Mouse (Mus musculus): Measurements from ENCODE around the gene Gm10352. TPM values are rescaled to one million over a fixed set of nuclear protein-coding genes. Genes with fewer than 3 reads are reported as not detected.
"Not testable (repeated sequence)": the region's sequence is repeated elsewhere in the genome, so short reads cannot be mapped to it uniquely, and the experiment has no call there.

Gene Gm10352
- total RNA-seq (2014; rRNA removed) (not detected in 2 replicates), polyA plus RNA-seq (2015; fragmentation: Nextera tagmentation; extraction: Ambion mirVana) (0.11 TPM in 1 of 2 replicates, not detected in the other)

GRCm38 (mm10) chrY:2900689-2901088, at the start of gene Gm10352:
Gene Gm10352, plus strand, starts transcription at chrY:2900989.
- not testable (repeated sequence) for H3K27me3 ChIP-seq (ENCODE audit: insufficient read depth, low read length); H3K4me3 ChIP-seq (ENCODE audit: low read length)

GRCm38 (mm10) chrY:2932282-2932681, 31.5 kb downstream of the Gm10352 start, which contains the start of gene Gm29289:
Gene Gm29289, plus strand, starts transcription at chrY:2932582.
- not testable (repeated sequence) for H3K9ac ChIP-seq (replicated peaks; ENCODE audit: low read length); H3K4me2 ChIP-seq (ENCODE audit: low read depth, low read length); H3K9me3 ChIP-seq (ENCODE audit: low read length); DNase-seq (ENCODE audit: low spot score); H3K4me1 ChIP-seq (ENCODE audit: insufficient read depth, low read length); H3K27ac ChIP-seq; H3K36me3 ChIP-seq (ENCODE audit: insufficient read depth, low read length); H3K27me3 ChIP-seq (ENCODE audit: insufficient read depth, low read length); ATAC-seq; H3K4me3 ChIP-seq (ENCODE audit: low read length)
- no CpG with 5 or more reads among the region's 9 CpGs for WGBS

More at GRCm38 (mm10) chrY:2900689-2901088, at the start of gene Gm10352:
- DNase-seq (ENCODE audit: low spot score); H3K27ac ChIP-seq; H3K9me3 ChIP-seq (ENCODE audit: low read length); H3K4me1 ChIP-seq (ENCODE audit: insufficient read depth, low read length); ATAC-seq; H3K9ac ChIP-seq (replicated peaks; ENCODE audit: low read length); H3K4me2 ChIP-seq (ENCODE audit: low read depth, low read length); H3K36me3 ChIP-seq (ENCODE audit: insufficient read depth, low read length): not testable (repeated sequence)
- no CpG with 5 or more reads among the region's 9 CpGs for WGBS

Other genes with a start within 250 kb of the Gm10352 start
- not detected in 2 replicates for gene Sry, start 237.3 kb upstream of the Gm10352 start, total RNA-seq (2014; rRNA removed)
- gene Sry, start 237.3 kb upstream of the Gm10352 start, polyA plus RNA-seq (2015; fragmentation: Nextera tagmentation; extraction: Ambion mirVana), result not detected in 2 replicates
- not detected in 2 replicates for gene H2al2b, start 180.3 kb upstream of the Gm10352 start, total RNA-seq (2014; rRNA removed)
- gene H2al2b, start 180.3 kb upstream of the Gm10352 start, polyA plus RNA-seq (2015; fragmentation: Nextera tagmentation; extraction: Ambion mirVana), result not detected in 2 replicates
- not detected in 2 replicates for gene Gm4064, start 104.8 kb upstream of the Gm10352 start, total RNA-seq (2014; rRNA removed)
- gene Gm4064, start 104.8 kb upstream of the Gm10352 start, polyA plus RNA-seq (2015; fragmentation: Nextera tagmentation; extraction: Ambion mirVana), result not detected in 2 replicates
- not detected in 2 replicates for gene Rbmy, start 70.3 kb upstream of the Gm10352 start, total RNA-seq (2014; rRNA removed)
- gene Rbmy, start 70.3 kb upstream of the Gm10352 start, polyA plus RNA-seq (2015; fragmentation: Nextera tagmentation; extraction: Ambion mirVana), result not detected in 2 replicates
- not detected in 2 replicates for gene Gm10256, start 70.3 kb upstream of the Gm10352 start, total RNA-seq (2014; rRNA removed)
- not detected in 2 replicates for gene Gm10256, start 70.3 kb upstream of the Gm10352 start, polyA plus RNA-seq (2015; fragmentation: Nextera tagmentation; extraction: Ambion mirVana)
- gene Gm29289, start 31.6 kb downstream of the Gm10352 start, total RNA-seq (2014; rRNA removed), result not detected in 2 replicates
- not detected in 2 replicates for gene Gm29289, start 31.6 kb downstream of the Gm10352 start, polyA plus RNA-seq (2015; fragmentation: Nextera tagmentation; extraction: Ambion mirVana)

All from hindbrain, postnatal 0 days (tissue).